Mouse (Mus musculus): ENCODE results near the gene Rpl3l. TPM values are rescaled to one million over a fixed set of nuclear protein-coding genes. Genes with fewer than 3 reads are reported as not detected.

Gene Rpl3l
- polyA plus RNA-seq, 1 experiment from 2014 or later = not detected

DNA sequence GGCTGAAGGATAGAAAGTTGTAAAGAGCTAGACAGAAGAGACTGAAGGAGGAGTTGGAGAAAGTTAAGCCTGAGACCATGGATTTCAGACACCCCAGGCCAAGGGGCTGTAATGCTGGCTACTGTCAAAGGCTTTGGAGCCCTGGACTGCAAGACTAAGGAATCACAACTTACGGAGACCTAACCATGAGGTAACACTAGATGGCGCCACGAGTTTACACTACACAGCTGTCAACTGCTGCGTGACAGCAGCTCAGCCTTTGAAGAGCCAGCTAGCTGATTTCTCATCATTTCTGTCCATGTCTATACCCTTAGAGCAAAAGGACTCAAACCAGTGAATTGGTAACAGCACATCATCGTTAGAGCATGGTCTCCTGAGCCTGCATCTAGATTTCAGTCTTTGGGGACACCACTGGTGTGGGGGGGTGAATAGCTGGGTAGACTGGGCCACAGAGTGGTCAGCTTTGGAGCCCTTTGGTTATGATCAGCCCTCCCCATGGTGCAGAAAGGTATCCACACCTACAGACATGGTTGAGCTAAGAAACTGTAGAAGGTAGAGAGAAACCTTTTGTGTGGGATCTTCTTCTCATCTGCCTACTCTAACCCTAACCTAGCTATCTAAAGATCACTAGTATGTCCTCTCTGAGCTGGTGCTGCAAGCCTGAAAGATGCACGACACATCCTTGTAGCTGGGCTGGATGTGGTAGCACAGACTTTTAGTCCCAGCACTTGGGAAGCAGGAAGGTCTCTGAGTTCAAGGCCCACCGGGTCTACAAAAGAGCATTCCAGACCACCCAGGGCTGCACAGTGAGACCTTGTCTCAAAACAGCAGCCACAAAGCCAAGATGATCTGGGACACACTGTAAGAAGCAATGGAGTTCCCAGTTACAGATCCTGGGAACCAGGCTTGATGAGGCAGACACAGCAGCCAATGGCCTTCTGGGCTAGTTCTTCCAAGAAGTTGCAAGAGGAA lies 18.2 kb downstream of the Rpl3l start:
- WGBS = 20% methylated on average over 7 of the region's 7 CpGs
- Histone ChIP-seq H3K36me3 (replicated peaks; ENCODE audit: control insufficient read depth, insufficient read depth) (no peaks in the 10 kb centered on the region), H3K4me3 (replicated peaks; ENCODE audit: low read length) (no peak overlapping the region)

DNA sequence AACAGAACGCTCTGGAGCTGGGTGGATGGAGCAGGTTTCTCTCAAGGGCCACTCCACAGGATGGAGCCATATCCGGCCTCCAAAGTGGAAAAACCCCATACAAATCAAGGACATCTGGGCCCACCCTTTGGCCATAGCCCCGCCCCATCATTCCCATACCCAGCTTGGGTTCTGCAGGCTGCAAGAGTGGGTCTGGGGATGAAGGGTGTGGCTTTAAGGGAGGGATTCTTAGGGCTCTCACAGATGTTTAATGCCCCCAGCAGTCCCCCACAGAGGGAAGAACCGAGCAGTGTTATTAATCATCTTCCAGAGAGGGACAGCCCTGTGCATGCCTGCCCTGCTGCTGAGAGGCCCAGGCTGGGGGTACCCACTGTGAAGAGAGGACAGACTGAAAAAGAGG lies 19.4 kb downstream of the Rpl3l start:
- Histone ChIP-seq H3K4me1 (replicated peaks; ENCODE audit: control insufficient read depth, insufficient read depth, low read length) (no peaks in the 10 kb centered on the region), H3K27me3 (ENCODE audit: control insufficient read depth, insufficient read depth, low read length) (peaks cover 22% of the 10 kb centered on the region), H3K9me3 (ENCODE audit: control insufficient read depth, low read length) (no peaks in the 10 kb centered on the region), H3K9ac (no peak overlapping the region), H3K4me3 (replicated peaks; ENCODE audit: low read length) (no peak overlapping the region), H3K36me3 (replicated peaks; ENCODE audit: control insufficient read depth, insufficient read depth) (no peaks in the 10 kb centered on the region), H3K4me2 (replicated peaks) (no peak overlapping the region), H3K27ac (no peak overlapping the region)
- 47% methylated on average over 4 of the region's 4 CpGs for WGBS
- DNase-seq (ENCODE audit: low spot score) (no peak), ATAC-seq (ENCODE audit: low FRiP score) (no peak)

More for the DNA sequence above, 18.2 kb downstream of the Rpl3l start:
- Histone ChIP-seq H3K4me2 (replicated peaks) (no peak overlapping the region), H3K9me3 (ENCODE audit: control insufficient read depth, low read length) (no peaks in the 10 kb centered on the region), H3K9ac (no peak overlapping the region), H3K27ac (no peak overlapping the region), H3K4me1 (replicated peaks; ENCODE audit: control insufficient read depth, insufficient read depth, low read length) (no peaks in the 10 kb centered on the region), H3K27me3 (ENCODE audit: control insufficient read depth, insufficient read depth, low read length) (peaks cover 11% of the 10 kb centered on the region)
- DNase-seq (ENCODE audit: low spot score) = peak; percentile 95
- ATAC-seq (ENCODE audit: low FRiP score) = peak; percentile 71; the same call in 1 of the 2 replicates

DNA sequence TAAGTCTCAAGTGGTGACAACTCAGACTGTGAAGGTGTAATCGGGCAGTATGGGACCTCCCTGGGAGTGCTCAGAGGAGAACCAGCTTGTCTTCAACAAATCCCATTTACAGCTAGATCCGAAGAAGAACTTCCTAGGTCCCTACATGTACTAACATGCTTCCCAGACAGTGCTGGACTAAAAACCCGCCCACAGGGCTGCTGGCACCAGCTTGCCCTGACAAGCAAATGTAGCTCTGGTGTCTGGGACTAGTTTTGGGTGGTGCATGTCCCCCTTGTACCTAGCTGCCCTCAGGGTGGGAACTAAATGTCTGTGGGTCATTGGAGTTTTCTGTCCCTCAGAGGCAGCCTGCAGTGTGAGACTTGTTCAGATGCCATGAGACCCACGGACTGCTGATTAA lies 23.9 kb downstream of the Rpl3l start:
- Histone ChIP-seq H3K4me2 (replicated peaks) (no peak overlapping the region), H3K9me3 (ENCODE audit: control insufficient read depth, low read length) (no peaks in the 10 kb centered on the region), H3K4me3 (replicated peaks; ENCODE audit: low read length) (no peak overlapping the region), H3K9ac (no peak overlapping the region), H3K36me3 (replicated peaks; ENCODE audit: control insufficient read depth, insufficient read depth) (no peaks in the 10 kb centered on the region), H3K4me1 (replicated peaks; ENCODE audit: control insufficient read depth, insufficient read depth, low read length) (0 out of 2 replicates have a peak, but pooled peaks cover 10% of the 10 kb centered on the region), H3K27me3 (ENCODE audit: control insufficient read depth, insufficient read depth, low read length) (peaks cover 64% of the 10 kb centered on the region), H3K27ac (no peak overlapping the region)
- ATAC-seq (ENCODE audit: low FRiP score) (no peak), DNase-seq (ENCODE audit: low spot score) (no peak)
- 28% methylated on average over 4 of the region's 4 CpGs for WGBS

DNA sequence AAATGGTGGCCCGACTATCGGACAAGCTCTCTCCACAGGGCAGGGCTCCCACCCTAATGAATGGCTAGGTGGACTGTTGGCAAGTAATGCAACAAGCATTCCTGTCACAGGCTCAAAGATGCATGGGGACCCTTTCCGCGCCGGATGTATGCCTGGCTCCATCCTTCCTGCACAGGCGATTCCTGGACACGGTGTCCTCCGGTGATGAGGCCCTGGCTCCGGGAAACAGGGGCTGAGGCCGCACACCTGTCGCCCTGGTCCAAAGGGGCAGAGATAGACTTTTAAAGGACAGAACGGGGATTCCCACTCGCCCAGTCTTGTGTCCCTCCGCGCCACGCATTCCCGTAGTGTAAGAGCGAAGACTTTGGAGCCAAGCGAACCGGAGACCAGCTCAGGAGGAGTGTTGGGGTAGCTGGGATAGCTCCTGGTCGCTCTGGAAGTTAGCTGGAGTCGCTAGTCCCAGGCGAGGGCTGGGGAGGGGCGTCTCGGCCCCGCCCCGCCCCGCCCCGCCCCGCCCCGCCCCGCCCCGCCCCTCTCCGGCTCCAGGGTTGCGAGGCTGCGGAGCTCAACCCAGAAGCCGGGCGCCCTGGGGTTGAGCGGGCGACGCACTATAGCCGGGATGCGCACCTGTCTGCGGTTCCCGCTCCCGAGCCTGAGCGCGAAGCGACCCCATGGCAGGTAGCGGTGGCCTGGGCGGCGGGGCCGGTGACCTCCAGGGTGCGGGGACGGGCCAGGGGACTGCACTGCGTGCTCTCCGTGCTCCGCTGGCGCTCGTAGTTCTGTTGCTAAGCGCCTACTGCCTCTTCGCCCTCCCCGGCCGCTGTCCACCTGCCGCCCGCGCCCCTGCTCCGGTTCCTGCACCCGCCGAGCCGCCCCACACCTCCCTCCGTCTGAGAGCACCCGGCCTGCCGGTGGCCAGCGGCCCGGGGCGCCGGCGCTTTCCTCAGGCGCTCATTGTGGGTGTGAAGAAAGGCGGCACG lies 25.1 kb downstream of the Rpl3l start, which contains the start of gene Hs3st6:
TSS of gene Hs3st6 (plus strand) at position 574 of the 980 bp plus-strand sequence.
- Histone ChIP-seq H3K4me1 (replicated peaks; ENCODE audit: control insufficient read depth, insufficient read depth, low read length) (0 out of 2 replicates have a peak, but pooled peaks cover 10% of the 10 kb centered on the region), H3K4me2 (replicated peaks) (peak within 1 kb of the TSS; percentile 75), H3K4me3 (replicated peaks; ENCODE audit: low read length) (peak within 1 kb of the TSS; percentile 40), H3K27ac (no peak within 1 kb of the TSS), H3K27me3 (ENCODE audit: control insufficient read depth, insufficient read depth, low read length) (peaks cover 64% of the 10 kb centered on the region), H3K9me3 (ENCODE audit: control insufficient read depth, low read length) (no peaks in the 10 kb centered on the region), H3K36me3 (replicated peaks; ENCODE audit: control insufficient read depth, insufficient read depth) (no peaks in the 10 kb centered on the region), H3K9ac (peak within 1 kb of the TSS; percentile 45; the same call in 1 of the 2 replicates)
- DNase-seq (ENCODE audit: low spot score) = no peak
- ATAC-seq (ENCODE audit: low FRiP score) = no peak
- under 1% methylated on average over 54 of the region's 82 CpGs for WGBS

DNA sequence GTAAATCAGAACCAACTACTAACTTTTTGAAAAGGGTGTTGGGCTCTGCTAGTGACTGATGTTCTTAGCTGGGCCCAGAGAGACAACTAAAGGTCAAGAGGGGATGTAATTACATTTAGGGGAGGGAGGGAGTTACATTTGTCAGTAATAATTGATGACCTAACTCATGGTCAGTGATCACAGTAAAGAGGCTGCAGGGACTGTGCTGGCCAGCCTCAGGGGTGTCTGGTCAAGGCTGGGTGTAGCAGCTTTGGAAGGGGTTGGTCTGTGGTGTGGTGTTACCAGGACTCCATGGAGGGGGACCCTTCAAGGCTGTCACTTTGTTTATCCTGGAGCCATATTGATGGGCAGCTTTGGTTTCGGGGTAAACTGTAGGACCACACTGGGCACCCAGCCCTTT lies 29.8 kb downstream of the Rpl3l start:
- H3K27me3 ChIP-seq (ENCODE audit: control insufficient read depth, insufficient read depth, low read length) = peaks cover 39% of the 10 kb centered on the region
- 88% methylated on average over 1 of the region's 1 CpGs for WGBS
- no peak for ATAC-seq (ENCODE audit: low FRiP score)

DNA sequence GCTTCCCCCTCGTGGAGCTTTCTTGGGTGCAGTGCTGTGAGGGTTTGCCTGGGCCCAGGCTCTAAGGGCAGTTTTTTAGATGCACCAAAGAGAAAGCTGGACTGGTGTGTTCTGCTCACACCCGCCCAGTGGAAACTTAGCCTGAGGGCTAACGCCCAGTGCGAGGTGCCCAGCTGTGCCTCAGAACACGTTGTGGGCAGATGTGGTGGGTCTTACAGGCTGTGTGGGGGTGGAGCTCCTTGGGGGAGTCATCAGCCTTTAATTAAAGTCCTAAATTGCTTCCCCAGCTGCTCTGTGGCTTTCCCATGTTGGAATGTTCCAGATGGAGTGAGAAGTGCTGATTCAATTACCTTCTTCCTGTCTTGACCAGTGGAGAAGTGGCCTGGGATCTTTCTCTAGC lies 33.5 kb downstream of the Rpl3l start:
- Histone ChIP-seq H3K36me3 (replicated peaks; ENCODE audit: control insufficient read depth, insufficient read depth) (no peaks in the 10 kb centered on the region), H3K9me3 (ENCODE audit: control insufficient read depth, low read length) (0 out of 2 replicates have a peak, but pooled peaks cover 7% of the 10 kb centered on the region), H3K9ac (no peak overlapping the region), H3K27ac (no peak overlapping the region), H3K27me3 (ENCODE audit: control insufficient read depth, insufficient read depth, low read length) (peaks cover 1% of the 10 kb centered on the region), H3K4me3 (replicated peaks; ENCODE audit: low read length) (no peak overlapping the region), H3K4me1 (replicated peaks; ENCODE audit: control insufficient read depth, insufficient read depth, low read length) (no peaks in the 10 kb centered on the region), H3K4me2 (replicated peaks) (no peak overlapping the region)
- WGBS = 54% methylated on average over 5 of the region's 5 CpGs
- ATAC-seq (ENCODE audit: low FRiP score) (no peak), DNase-seq (ENCODE audit: low spot score) (no peak)

More for the DNA sequence above, 29.8 kb downstream of the Rpl3l start:
- H3K9ac ChIP-seq = no peak overlapping the region
- H3K4me3 ChIP-seq (replicated peaks; ENCODE audit: low read length) = no peak overlapping the region
- no peak for DNase-seq (ENCODE audit: low spot score)
- 0 out of 2 replicates have a peak, but pooled peaks cover 7% of the 10 kb centered on the region for H3K9me3 ChIP-seq (ENCODE audit: control insufficient read depth, low read length)
- no peak overlapping the region for H3K27ac ChIP-seq
- H3K4me2 ChIP-seq (replicated peaks) = no peak overlapping the region
- H3K4me1 ChIP-seq (replicated peaks; ENCODE audit: control insufficient read depth, insufficient read depth, low read length) = 0 out of 2 replicates have a peak, but pooled peaks cover 7% of the 10 kb centered on the region
- no peaks in the 10 kb centered on the region for H3K36me3 ChIP-seq (replicated peaks; ENCODE audit: control insufficient read depth, insufficient read depth)

DNA sequence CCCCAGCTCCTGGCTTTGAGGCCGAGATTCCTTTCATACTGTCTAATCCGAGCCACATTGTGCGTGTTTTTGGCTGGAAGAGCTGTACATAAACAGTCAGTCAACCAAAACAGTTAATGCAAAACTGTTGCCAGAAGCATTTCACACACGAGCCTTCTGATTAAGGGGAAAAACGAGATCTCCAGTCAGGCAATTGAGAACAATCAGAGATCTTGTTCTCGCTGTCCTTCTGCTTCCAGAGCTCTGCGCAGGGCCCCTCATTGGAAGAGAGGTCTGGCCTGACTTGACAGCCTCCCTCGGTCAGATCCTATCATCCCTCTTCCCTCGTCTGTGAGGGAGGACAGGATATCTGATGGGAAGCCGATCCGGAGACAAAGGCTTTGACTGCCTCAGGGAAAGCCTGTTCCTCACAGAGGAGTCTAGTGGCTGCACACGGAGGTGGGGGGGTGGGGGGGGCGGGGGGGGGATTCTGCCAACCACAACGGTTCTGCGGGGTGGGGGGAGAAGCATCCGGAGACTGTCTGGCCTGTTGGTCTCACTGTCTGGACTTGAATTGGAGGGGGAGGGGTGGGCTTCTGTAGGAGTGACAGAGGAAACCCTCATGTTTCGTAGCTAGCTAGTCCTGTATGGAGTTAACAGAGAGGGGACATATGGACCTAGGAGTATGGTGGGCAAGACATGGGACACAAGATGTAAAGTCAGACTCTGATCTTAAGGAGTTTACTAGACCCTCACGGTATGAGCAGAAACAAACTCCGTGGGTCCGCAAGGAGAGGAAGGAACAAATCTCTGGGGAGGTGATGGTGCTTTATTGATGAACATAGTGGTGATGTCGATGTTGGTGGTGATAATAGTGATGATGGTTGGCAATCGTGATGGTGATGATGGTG lies 37.6 kb downstream of the Rpl3l start:
- no peak for DNase-seq (ENCODE audit: low spot score)

DNA sequence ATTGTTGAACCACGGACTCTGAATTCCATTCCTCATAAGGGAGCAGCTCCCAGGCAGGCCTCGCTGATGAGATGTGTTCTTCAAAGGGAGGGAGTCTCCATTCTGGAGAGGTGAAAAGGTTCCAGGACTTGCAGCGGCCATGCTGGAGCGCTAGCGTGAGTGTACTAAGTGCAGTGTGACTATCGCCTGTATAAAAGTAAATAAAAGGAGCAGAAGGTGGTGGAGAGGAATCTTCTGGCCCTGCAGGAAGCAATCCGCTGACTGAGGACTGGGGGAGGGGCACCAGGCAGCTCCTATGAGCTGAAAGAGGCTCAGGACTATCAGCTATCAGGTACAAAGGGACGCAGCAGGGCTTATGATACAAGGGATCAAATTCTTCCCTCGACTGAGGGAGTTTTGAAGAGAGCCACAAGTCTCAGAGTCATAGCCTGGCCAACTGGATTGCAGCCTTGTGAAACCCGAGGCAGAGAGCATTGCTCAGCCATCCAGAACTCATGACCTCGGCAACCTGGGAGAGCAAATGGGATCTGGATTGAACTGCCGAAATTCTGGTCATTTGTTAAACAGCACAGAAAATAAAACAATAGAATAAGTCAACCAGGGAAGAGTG lies 38.8 kb downstream of the Rpl3l start:
- Histone ChIP-seq H3K4me3 (replicated peaks; ENCODE audit: low read length) (no peak overlapping the region), H3K9me3 (ENCODE audit: control insufficient read depth, low read length) (no peaks in the 10 kb centered on the region), H3K4me1 (replicated peaks; ENCODE audit: control insufficient read depth, insufficient read depth, low read length) (no peaks in the 10 kb centered on the region), H3K36me3 (replicated peaks; ENCODE audit: control insufficient read depth, insufficient read depth) (no peaks in the 10 kb centered on the region), H3K27me3 (ENCODE audit: control insufficient read depth, insufficient read depth, low read length) (0 out of 2 replicates have a peak, but pooled peaks cover 5% of the 10 kb centered on the region), H3K27ac (no peak overlapping the region), H3K9ac (no peak overlapping the region), H3K4me2 (replicated peaks) (no peak overlapping the region)
- ATAC-seq (ENCODE audit: low FRiP score) (no peak), DNase-seq (ENCODE audit: low spot score) (no peak)
- WGBS = 31% methylated on average over 12 of the region's 12 CpGs

More for the DNA sequence above, 37.6 kb downstream of the Rpl3l start:
- Histone ChIP-seq H3K9me3 (ENCODE audit: control insufficient read depth, low read length) (0 out of 2 replicates have a peak, but pooled peaks cover 7% of the 10 kb centered on the region), H3K4me1 (replicated peaks; ENCODE audit: control insufficient read depth, insufficient read depth, low read length) (no peaks in the 10 kb centered on the region), H3K9ac (no peak overlapping the region), H3K27ac (peak overlapping the region; percentile 6; the same call in 1 of the 2 replicates), H3K4me2 (replicated peaks) (no peak overlapping the region), H3K27me3 (ENCODE audit: control insufficient read depth, insufficient read depth, low read length) (0 out of 2 replicates have a peak, but pooled peaks cover 5% of the 10 kb centered on the region), H3K36me3 (replicated peaks; ENCODE audit: control insufficient read depth, insufficient read depth) (no peaks in the 10 kb centered on the region), H3K4me3 (replicated peaks; ENCODE audit: low read length) (no peak overlapping the region)
- 50% methylated on average over 22 of the region's 22 CpGs for WGBS
- no peak for ATAC-seq (ENCODE audit: low FRiP score)

Data from hindbrain, embryonic 14.5 days (tissue).